Comparison of ENCODE assay signal across 14 mouse cellular contexts in the genomic region with DNA sequence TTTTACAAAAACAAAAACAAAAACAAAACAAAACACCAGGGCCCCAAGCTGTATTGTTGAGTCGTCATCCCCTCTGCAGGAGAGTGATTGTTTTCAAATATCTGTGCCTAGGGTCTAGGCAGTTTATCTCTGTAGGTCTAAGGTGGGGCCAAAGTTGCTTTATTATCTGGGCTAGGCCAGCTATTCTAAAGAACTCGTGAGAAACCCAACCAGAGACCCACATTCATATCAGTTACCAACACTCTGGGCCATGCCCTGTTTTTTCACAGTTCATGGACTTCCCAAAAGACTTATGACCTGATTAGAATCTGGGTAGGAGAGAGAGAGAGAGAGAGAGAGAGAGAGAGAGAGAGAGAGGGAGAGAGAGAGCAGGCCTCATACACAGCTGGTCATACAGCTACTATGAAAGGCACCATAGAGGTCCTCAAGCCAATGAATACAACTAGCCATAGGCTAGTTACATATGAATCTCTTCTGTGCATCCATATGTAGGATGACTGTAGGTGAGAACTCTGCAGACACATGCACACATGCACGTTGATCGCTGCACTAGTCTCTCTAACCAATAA.
"Had no signal": no experiment of that assay in that cellular context is flagged by ENCODE, and none has a peak within 500 bp of the region (broad histone marks: within the 10 kb centered on the region; RNA-seq: fewer than 3 reads in every experiment).

No protein-coding gene starts in this region.

- H3K4me3 ChIP-seq: layer of hippocampus, adult 2 months; limb, embryonic 13.5 days; midbrain, embryonic 13.5 days had no signal

- H3K4me2 ChIP-seq: limb, embryonic 13.5 days; midbrain, embryonic 13.5 days had no signal

- H3K9ac ChIP-seq: limb, embryonic 13.5 days; midbrain, embryonic 13.5 days had no signal

- H3K27ac ChIP-seq: hindbrain, postnatal 0 days; kidney, postnatal 0 days; layer of hippocampus, adult 2 months; limb, embryonic 13.5 days; midbrain, embryonic 13.5 days had no signal

- ATAC-seq: hindbrain, postnatal 0 days; midbrain, embryonic 13.5 days had no signal

- H3K9me3 ChIP-seq: limb, embryonic 13.5 days; midbrain, embryonic 13.5 days had no signal

- H3K36me3 ChIP-seq: limb, embryonic 13.5 days; midbrain, embryonic 13.5 days had no signal

- H3K27me3 ChIP-seq: limb, embryonic 13.5 days; midbrain, embryonic 13.5 days had no signal

- H3K4me1 ChIP-seq: limb, embryonic 13.5 days; midbrain, embryonic 13.5 days had no signal

- DNase-seq: kidney, adult 8-10 months; kidney, postnatal 4 days; left cerebral cortex, postnatal 4 days; lung, adult 18-20 months; right cerebral cortex, adult 18-20 months; right cerebral cortex, postnatal 4 days; spleen, adult 18-20 months; thymus, adult 2 months; thymus, postnatal 25 days had no signal
